Mouse (Mus musculus) gastrocnemius, postnatal 4 days (tissue): Measurements from ENCODE around the gene Ndufa4l2. TPM values are rescaled to one million over a fixed set of nuclear protein-coding genes. Genes with fewer than 3 reads are reported as not detected.

Experiments used
- DNase-seq, 2 experiments: peaks; one replicate each; pipeline ENCODE4 v3.0.0; 2021 to 2022; ENCODE audit warnings: low spot score in 2 of 2, mixed read lengths in 2 of 2
- total RNA-seq, 2 experiments: library from RNA; stranded (reverse); gene quantifications; 2 replicates each; pipeline ENCODE4 v1.2.3; 2021

Gene Ndufa4l2
- total RNA-seq, 2 experiments from 2014 or later = 23.6 to 24.1 TPM

- DNase-seq = no peak
Measured at GRCm38 (mm10) chr10:127563840-127564239, 49.1 kb downstream of the Ndufa4l2 start.

GRCm38 (mm10) chr10:127564301-127564700, 49.5 kb downstream of the Ndufa4l2 start:
- DNase-seq = peak in 1 of 2 experiments; percentile 47

Other genes with a start within 250 kb of the Ndufa4l2 start
- gene Dctn2, start 248.6 kb upstream of the Ndufa4l2 start, total RNA-seq = 100 to 1,000 TPM; 145 to 146 TPM
- 10 to 100 TPM; 34.2 to 41.9 TPM for gene Mbd6, start 225.9 kb upstream of the Ndufa4l2 start, total RNA-seq
- gene Mars, start 203.2 kb upstream of the Ndufa4l2 start, total RNA-seq = 10 to 100 TPM; 47.5 to 48.0 TPM
- gene Arhgap9, start 193.0 kb upstream of the Ndufa4l2 start, total RNA-seq = 1 to 10 TPM; 2.8 to 3.9 TPM
- 10 to 100 TPM in 1 of 2 experiments, 1 to 10 TPM in 1; 9.0 to 11.8 TPM for gene Gli1, start 173.0 kb upstream of the Ndufa4l2 start, total RNA-seq
- gene Inhbe, start 160.6 kb upstream of the Ndufa4l2 start, total RNA-seq = under 1 TPM in 1 of 2 experiments, not detected in 1; 0.08 TPM
- gene Inhbc, start 144.5 kb upstream of the Ndufa4l2 start, total RNA-seq = under 1 TPM in 1 of 2 experiments, not detected in 1; 0.29 TPM
- 100 to 1,000 TPM in 1 of 2 experiments, 10 to 100 TPM in 1; 87.7 to 101 TPM for gene R3hdm2, start 134.6 kb upstream of the Ndufa4l2 start, total RNA-seq
- gene Stac3, start 13.3 kb upstream of the Ndufa4l2 start, total RNA-seq = 100 to 1,000 TPM; 167 to 205 TPM
- gene Shmt2, start 7.5 kb downstream of the Ndufa4l2 start, total RNA-seq = 10 to 100 TPM; 34.6 to 34.8 TPM
- 1 to 10 TPM; 1.9 to 2.2 TPM for gene Nxph4, start 19.6 kb downstream of the Ndufa4l2 start, total RNA-seq
- 100 to 1,000 TPM; 184 to 193 TPM for gene Lrp1, start 106.2 kb downstream of the Ndufa4l2 start, total RNA-seq
- gene Stat6, start 128.0 kb downstream of the Ndufa4l2 start, total RNA-seq = 10 to 100 TPM; 25.9 to 27.0 TPM
- 1 to 10 TPM; 6.0 to 7.3 TPM for gene Nemp1, start 151.9 kb downstream of the Ndufa4l2 start, total RNA-seq
- 10 to 100 TPM; 14.5 to 14.8 TPM for gene Nab2, start 153.6 kb downstream of the Ndufa4l2 start, total RNA-seq
- 1 to 10 TPM in 1 of 2 experiments, under 1 TPM in 1; 0.29 to 1.0 TPM for gene Myo1a, start 190.2 kb downstream of the Ndufa4l2 start, total RNA-seq
- under 1 TPM in 1 of 2 experiments, not detected in 1; 0.44 TPM for gene Tac2, start 209.5 kb downstream of the Ndufa4l2 start, total RNA-seq
- gene Zbtb39, start 224.6 kb downstream of the Ndufa4l2 start, total RNA-seq = 1 to 10 TPM; 6.9 to 8.2 TPM
- gene Gpr182, start 236.8 kb downstream of the Ndufa4l2 start, total RNA-seq = under 1 TPM; 0.34 to 0.56 TPM
- gene Rdh1, start 244.8 kb downstream of the Ndufa4l2 start, total RNA-seq = under 1 TPM; 0.08 to 0.15 TPM
- gene Rdh16f1, start 244.8 kb downstream of the Ndufa4l2 start, total RNA-seq = under 1 TPM in 1 of 2 experiments, not detected in 1; 0.29 TPM